Mouse (Mus musculus): ENCODE results near the gene Ric8b.

Ric8b gene

DNA sequence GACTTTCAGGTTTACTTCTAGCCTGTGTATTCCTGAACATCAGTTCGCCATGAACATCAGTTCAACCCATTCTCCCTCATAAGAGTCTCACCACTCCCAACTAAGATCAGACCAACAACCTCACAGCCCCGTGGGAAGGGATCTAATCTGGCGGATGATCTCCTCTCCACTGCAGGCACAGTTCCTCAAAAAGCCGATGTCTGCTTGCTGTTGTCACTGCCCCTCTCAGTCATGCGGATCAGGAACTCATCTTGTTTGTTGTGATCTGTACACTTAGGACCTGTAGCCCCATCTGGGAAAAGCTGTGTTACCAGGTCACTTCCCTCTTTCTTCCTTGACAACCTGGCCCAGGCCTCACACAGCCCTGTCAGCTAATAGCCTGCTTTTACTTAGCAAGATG, 45.7 kb downstream of the Ric8b start:
- DNase-seq: no peak

DNA sequence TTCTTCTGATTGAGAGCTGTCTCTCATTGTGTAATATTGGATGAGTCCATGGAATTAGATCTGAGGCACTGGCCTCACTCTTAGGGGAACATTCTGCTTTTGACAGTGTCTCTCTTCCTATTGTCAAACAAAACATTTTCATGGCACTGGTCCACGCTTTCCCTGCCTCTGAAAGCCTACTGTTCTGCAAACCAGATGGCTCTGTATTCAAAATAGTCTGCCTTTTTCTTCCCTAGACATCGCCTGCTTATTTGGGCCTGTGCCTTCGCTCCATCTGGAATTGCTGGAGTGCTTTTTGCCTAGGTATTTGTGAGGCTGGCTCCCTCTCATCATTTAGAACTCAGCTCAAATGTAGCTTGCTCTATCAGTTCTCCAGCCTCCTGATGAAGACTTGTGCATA, 46.3 kb downstream of the Ric8b start:
- no peak for DNase-seq

DNA sequence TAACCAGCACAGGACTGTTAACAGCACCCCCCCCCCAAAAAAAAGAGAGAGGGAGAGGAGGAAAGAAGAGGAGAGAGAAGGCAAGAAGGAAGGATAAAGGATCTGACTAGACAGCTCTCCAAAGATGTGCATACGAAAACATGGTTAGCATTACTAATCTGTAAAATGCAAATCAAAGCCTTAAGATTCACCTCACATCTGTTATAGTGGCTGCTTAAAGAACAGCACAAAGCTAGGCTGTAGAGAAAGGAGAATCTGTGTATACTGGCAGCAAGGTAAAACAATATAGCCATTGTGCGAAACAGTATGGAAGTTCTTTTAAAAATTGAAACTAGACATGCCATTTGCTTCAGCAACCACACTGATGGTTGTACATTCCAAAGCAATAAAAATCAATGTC, 49.1 kb downstream of the Ric8b start:
- DNase-seq: no peak

DNA sequence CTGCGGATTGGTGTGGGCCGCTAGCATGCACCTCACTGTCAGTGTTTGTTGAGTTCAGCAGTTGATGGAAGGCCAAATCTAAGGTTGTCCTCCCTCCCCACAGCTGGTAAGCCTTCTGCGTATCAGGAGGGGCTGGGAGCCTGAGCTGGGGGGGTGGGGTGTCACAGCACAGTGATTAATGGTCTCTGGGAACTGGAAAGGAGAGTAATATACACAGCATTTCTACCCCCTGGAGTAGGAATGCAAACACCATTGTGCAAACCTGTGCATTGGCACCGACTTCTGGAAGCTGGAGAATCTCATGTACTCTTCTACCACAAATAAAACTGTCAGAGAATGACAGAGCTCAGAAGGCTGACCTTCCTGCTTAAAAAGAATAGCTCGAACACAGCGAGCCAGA, 50.2 kb downstream of the Ric8b start:
- no peak for DNase-seq

DNA sequence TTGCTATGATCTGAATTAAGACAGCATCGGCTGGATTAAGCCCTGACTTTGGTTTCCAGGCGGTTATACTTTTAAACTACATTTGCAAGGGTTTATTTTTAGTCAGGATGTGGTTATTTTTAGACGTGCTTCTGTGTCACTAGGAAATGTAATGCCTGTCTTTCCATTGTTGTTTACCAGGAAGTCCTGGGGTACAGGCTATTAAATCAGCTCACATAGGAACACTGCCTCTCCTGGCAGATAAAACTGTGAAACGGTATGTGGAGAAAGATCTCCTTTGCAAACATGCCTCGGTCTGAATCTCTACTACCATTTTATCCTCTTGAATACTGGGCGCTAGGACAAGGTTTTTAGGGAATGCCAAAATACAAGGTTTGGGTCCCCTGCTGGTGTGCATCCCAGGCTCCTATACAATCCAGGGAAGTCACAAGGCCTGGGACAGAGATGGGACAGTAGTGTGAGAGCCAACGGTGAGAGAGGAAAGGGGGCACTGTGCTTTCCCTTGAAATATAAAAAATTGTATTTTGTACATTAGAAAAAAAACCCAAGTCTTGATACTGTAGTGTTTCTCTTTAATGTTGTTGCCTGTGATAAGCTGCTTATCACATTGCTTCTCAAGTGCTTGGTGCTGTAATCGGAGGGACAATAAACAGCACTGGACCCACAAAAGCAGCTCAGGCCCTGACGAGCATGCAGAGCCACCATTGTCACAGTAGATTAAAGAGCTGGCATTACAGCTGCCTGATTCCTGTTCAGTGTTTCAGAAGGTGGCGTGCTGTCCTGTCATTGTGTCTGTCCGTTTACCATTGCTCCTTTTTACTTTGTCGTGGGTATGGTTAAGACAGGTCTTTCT, 51.7 kb downstream of the Ric8b start:
- no peak for DNase-seq

DNA sequence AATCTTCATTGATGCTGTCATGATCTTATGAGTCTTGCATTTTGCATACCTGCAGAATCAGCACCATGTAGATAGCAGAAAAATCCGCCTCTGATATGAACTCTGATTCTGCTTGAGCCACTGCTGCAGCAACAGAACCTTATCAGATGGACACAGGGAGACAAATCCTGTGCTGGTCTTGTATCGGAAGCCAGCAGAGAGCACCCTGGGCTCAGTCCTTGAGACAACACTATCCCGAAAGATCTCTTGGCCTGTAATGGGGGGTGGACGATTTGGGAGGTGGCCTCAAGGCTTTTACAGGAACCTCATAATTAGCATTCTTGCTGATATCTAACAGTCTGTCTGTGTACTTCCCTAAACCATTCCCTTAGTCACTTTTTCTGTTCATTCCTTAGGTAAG, 57.8 kb downstream of the Ric8b start:
- no peak for DNase-seq

DNA sequence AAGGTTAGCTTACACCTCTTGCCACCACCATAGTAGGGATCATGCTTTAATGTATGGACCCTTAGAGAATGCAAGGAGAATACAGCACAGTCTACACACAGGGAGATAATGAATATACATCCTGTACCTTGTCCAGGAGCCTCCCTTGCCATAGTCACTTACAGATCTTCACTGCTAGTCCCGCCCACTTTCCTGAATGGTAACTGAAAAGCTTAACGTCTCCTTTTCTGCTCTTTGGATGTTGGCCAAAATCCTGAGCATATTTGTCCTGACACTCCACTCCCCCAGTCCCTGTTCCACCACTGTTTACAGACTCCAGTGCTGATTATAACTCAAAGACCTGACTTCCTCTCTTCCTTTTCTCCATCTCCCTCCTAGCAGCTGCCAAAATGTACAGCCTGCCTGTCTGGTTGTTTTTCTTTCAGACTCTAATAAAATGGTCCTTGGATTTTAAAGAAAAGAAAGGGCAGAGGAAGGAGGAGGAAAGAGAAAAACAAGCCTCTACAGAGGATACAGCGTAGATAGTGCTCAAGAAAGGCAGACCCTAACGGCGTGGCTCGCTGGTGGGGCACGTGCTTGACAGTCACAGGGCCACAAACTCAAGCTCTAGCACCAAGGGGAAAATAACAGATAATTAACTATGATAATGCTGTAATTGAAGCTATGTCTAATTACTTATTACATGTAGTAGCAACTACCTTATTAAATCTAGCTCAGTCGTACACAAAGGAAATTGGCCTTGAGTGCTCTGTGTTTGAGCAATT, 59.4 kb downstream of the Ric8b start:
- DNase-seq: no peak

DNA sequence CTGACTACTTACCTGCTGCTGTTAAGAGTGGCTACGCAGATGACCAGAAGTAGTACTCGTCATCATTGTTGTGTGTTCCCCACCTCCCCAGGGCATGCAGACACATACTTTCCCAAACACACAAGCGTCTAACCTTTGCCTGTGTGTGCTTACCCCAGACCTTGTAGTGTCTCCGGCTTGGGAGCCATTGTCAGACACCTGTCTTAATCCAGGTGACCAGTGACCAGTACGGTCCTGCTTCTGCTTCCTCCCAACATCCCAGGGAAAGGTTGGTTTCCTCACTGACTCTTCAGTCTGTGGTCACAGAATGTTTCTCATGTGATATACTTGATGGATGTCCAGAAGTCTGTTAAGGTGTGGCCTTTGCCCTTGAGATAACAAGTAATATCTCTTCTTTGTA, 62.9 kb downstream of the Ric8b start:
- DNase-seq: no peak

DNA sequence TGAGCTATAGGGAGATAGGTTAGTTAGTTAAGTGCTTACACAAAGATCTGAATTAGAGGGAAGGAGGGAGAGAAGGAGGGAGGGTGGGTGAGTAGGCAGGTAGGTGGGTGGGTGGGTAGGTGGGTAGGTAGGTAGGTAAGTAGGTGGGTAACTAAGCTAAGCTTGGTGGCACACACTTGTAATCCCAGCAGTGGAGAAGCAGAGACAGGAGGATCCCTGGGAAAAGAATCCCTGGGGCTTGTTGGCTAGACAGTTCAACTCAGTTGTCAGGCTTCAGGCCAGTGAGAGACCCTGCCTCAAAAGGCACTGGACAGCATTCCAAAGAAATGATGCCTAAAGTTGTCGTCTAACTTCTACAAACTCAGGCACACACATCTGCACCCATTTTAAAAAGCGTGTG, 64.0 kb downstream of the Ric8b start:
- no peak for DNase-seq

DNA sequence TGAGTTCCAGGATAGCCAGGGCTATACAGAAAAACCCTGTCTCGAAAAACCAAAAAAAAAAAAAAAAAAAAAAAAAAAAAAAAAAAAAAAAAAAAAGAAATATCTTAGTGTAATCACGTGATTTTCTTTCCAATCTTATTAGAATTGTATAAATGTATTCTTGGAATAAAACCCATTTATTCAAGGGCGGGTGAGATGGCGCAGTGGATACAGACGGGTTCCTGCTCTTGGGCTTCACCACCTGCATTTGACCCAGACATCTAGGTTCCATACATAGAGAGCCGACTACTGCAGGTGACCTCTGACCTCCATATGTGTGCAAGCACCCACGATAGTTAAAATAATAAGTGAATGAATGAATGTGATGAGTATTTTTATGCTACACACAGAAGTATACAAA, 65.3 kb downstream of the Ric8b start:
- DNase-seq: no peak

DNA sequence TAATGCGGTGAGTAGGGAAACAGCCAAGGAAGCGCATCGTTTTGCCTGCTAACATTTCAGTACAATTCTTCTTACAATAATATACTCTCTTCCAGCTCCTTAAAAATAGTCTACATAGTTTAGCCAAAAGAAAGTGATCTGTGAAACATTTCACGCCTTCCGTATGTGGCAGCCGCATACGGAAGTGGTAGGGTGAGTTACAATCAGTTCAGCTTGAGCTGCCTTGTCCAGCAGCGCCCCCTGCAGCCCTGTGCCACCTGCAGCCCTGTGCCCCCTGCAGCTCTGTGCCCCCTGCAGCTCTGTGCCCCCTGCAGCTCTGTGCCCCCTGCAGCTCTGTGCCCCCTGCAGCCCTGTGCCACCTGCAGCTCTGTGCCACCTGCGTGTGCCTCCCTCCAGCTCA, 68.5 kb downstream of the Ric8b start:
- peak in 1 of 2 experiments; percentile 30 for DNase-seq

DNA sequence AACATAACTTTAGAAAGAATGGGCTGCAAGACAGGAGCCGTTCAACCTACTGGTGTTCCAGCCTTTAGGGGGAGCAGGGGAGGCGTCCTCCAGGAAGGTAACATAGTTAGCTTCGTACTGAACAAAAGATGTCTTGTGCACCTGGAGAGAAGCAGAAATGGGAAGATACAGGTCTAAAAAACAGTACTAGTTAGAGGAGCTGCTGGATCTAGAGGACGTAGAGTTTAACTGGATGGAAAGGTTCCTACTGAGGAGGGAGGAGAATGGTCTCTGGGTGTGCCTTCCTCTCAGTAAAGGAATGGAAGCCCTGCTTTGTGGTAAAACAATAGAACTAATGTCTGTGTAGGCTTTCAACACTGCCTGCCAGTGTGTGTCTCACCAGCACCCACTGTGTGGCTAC, 70.2 kb downstream of the Ric8b start:
- DNase-seq: no peak

DNA sequence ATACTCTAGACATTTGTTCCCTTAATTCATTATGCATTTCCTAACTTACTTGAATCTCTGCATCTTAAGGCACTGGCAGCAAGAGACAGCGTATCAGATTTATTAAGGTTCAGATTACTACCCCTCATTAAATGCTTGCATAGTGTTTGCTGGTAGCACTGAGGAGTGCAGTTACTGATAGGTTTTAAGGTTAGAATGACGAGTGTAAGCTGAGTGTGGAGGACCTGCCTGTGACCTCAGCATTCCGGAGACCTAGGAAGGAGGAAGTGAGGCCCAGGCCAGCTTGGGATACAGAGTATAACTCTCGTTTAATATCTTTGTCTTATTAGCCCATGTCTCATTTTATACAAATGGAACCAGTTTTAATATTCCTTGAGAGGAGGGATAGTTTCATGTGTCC, 71.2 kb downstream of the Ric8b start:
- no peak for DNase-seq

DNA sequence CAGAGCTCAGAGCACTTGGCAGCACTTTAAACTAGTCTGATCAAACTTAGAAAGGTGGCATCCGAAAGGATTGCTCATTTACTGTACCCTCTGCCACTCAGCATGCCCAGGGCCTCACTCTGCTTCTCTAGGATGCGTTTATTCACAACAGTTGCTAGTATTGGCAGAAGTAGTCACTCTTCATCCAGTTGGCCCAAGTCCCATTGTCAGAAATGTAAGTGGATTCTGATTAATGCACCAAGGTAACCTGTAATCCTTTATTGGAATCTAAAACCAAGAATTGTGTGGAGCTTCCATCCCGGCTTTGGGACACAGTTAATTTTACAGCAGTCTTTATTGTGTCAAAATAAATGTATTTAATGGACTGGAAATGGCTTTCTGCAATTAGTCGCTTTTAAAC, 76.9 kb downstream of the Ric8b start:
- DNase-seq: no peak

DNA sequence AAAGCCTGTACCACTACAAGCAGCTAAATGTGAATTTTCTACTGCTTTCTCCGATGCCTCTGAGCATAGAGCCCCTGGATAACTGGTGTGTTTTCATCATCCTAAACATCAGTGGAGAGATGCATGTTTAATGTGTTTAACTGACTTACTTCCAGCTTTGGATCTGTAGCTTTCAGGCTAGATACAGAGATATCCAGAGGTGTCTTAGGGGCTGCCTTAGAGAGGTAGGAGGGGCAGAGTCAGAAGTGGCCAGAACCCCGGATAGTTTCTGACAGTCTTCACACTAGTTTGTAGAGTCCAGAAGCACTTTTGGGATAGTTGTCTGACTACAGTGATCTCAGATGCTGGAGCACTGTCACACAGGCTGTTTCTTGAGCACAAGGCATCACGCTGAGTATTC, 77.6 kb downstream of the Ric8b start:
- DNase-seq: no peak

DNA sequence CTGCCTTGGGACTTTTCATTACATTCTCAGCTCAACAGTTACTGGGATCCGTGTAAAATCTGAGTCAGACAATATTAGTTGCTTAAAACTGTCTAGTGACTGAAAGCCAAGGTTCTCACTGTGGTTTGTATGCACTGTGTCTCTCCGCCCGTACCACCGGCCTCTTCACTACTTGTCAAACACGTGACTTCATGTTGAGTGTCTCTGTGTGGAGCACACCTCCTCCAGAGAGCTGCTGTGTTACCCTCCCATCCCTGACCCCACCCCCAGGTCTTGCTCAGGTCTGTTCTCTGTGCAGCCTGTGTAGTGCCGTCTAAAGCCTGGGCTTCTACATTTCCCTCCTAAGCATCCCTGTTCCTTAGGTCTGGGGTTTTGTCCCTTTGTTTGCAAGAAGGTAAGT, 79.0 kb downstream of the Ric8b start:
- DNase-seq: no peak

DNA sequence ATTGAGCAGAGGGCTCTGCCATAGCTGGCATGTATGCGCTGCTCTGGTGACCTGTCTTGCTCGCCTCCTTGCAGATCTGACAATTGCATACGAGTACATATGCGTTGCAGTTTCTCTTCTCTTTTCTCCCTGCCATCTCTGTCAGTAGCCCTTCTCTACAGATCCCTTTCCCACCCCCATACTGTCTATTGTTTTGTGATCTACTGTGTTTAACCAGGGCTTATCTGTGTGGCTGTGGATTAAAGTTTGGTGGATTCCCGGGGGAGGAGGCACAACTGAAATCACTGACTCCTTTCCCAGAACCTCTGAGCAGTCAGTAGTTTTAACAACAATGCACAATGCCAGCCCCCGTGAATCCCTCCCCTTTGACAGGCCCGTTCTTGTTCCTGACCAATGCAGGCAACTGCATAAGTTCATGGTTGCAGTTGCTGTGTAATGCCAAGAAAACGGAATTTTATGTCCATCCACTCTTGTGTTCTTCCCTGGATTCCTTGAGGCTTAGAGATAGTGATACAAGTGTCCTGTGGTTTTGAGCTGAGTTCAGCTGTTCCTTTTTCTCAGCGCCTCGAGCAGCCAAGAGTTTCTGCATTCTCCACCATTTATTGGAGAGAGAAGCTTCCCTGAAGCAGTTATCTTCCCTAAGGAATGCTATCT, 80.3 kb downstream of the Ric8b start:
- DNase-seq: no peak

DNA sequence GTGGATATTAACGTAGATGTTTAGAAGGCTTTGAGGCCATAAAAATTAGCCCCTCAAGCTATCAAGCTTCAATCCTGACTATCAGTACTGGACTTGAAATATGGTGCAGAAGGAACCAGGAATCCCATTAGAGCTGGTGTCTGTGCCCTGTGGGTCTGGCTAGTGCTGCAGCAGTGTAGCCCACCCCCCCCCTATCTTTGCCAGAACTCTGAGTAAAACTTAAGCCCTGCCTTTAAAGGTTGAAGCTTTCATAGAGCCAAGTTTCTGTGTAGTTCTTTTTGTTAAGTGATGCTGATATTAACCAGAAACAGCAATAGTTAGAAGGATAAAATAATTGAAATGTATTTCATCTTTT, 80.8 kb downstream of the Ric8b start:
- DNase-seq: no peak

DNA sequence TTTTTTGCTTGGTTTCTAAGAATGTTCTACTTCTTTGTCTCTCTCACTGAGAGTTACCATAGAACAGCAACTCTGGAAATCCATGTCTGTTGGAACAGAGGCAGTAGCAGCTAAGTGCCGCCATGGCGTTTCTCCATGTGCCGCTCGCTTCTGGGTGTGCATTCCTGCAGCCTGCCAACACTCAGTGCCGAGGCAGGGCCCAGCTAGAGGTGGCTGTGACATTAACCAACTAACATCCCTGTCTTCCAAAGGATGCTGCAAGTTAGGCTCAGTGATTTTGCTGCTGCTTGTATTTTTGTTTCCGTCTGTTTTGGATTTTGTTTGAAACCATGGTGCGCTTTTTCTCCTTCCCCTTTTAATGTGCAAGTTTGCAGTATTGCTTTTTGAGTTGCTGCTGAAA, 84.5 kb downstream of the Ric8b start:
- DNase-seq: no peak

DNA sequence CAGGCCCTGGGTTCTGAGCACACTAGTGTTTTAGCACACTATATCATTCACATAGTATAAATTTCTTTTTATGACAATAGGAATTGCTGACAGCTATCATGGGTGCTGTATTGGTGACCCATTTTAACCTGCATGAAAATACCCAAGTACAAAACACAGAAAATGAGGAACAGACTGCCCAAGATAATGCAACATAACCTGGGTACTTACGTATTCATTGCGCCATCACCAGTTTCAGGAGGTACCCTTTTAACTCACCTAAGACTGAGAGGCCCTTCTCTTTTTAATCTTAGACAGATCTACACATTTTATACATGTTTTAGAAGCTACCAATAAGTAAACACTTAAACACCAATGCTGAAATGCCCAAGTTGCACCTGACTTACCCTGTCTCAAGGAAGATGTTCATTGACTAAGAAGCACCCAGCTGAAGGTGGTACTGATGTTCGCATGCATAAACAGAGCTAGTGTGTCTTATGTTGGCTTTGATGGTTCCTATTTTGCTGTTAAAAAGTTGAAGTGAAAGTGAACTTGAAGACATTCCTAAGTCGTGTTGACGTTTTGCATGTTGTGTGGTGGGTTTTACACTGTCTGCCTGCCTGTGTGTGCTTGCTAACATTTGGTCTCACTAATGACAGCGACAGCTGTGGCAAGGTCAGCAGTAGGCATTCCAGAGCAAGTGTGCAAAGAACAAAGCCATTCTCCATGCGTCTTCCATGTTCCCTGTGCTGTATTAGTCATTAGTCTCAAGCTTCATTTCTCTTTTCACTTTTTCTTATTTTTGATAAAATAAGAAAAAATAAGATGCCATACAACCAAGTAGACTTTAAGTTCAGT, 86.0 kb downstream of the Ric8b start:
- DNase-seq: no peak

DNA sequence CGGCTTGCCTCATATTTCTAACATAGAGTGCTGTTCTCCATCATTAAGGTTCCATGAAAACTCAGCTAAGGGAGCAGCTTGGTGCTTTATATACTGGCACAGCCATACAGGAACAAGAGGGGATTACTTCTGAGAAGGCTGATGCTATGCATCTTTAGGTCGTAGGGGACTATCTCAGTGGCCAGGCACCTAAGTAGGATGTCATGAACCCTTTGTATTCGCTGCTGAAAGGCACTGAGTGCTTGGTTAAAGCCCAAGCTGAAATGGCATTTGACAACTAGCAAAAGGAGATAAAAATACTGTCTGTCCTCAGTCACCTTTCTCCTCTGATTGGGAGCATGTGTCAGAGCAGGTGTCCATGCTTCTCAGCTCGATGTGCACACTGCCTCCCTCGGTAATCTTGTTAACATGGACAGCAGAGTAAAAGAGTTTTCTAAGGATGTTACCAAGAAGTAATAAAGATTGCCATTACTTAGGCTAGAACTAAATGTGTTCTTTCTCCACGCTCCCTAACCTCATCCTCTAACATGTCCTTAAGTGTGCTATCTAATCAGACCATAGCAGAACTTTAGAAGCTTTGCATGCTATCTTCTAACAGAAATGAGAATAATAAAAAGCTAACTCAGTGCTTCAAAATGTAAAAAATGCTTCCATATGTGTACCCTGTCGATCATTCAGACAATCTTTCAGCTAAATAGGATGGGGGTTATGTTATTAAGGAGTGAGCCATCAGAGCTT, 89.3 kb downstream of the Ric8b start:
- DNase-seq: no peak

Measured in spleen, adult 18-20 months (tissue).